Mouse (Mus musculus): Measurements from ENCODE around the gene Fyco1.
"Not testable (repeated sequence)": the region's sequence is repeated elsewhere in the genome, so short reads cannot be mapped to it uniquely, and the experiment has no call there.

GRCm38 (mm10) chr9:123773299-123773698 is 78.4 kb downstream of the Fyco1 start:
- TF ChIP-seq EP300, POLR2A (IDR thresholded peaks at IDR 0.05; ENCODE audit: insufficient read depth, low read depth, low read length): not testable (repeated sequence)

Data from heart, adult 2 months (tissue).